Mouse (Mus musculus): ENCODE results near the gene Fank1. TPM values are rescaled to one million over a fixed set of nuclear protein-coding genes. Genes with fewer than 3 reads are reported as not detected.

Fank1 gene
- polyA plus RNA-seq, 1 experiment from 2014 or later: 0.42 TPM

GRCm38 (mm10) chr7:133750666-133751065 is 26.0 kb upstream of the Fank1 start:
- Histone ChIP-seq H3K9ac (ENCODE audit: low read depth, low read length) (no peak overlapping the region), H3K27ac (0 out of 2 replicates have a peak overlapping the region, but pooled peaks have one; percentile 2), H3K36me3 (ENCODE audit: insufficient read depth, low read length) (0 out of 2 replicates have a peak, but pooled peaks cover 3% of the 10 kb centered on the region), H3K4me3 (replicated peaks; ENCODE audit: low read depth, low read length) (no peak overlapping the region), H3K4me1 (replicated peaks; ENCODE audit: insufficient read depth, low read length) (no peaks in the 10 kb centered on the region), H3K9me3 (replicated peaks; ENCODE audit: low read length) (no peaks in the 10 kb centered on the region), H3K27me3 (ENCODE audit: insufficient read depth, low read length) (no peaks in the 10 kb centered on the region), H3K4me2 (ENCODE audit: low read length) (no peak overlapping the region)
- no peak for ATAC-seq (replicated peaks; ENCODE audit: low FRiP score, low read depth)
- 43% methylated on average over 5 of the region's 5 CpGs for WGBS
- DNase-seq (ENCODE audit: low spot score): peak; percentile 31
- no peak for TF ChIP-seq CTCF (IDR thresholded peaks at IDR 0.05; ENCODE audit: low read depth)

DNA sequence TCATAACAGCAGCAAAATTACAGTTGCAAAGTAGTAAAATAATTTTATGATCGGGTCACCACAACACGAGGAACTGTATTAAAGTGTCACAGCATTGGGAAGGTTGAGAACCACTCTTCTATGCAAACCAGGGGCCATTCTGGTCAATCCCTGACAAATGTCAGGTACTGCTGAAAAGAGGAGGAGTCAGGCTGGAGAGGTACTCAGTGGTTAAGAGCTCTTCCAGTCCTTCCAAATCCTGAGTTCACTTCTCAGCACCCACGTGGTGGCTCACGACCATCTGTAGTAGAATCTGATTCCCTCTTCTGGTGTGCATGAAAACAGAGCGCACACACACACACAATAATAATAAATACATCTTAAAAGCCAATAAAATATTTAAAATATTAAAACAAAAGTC is 25.5 kb upstream of the Fank1 start:
- no peak for TF ChIP-seq CTCF (IDR thresholded peaks at IDR 0.05; ENCODE audit: low read depth)
- no peaks in the 10 kb centered on the region for H3K27me3 ChIP-seq (ENCODE audit: insufficient read depth, low read length)
- H3K4me3 ChIP-seq (replicated peaks; ENCODE audit: low read depth, low read length): no peak overlapping the region

DNA sequence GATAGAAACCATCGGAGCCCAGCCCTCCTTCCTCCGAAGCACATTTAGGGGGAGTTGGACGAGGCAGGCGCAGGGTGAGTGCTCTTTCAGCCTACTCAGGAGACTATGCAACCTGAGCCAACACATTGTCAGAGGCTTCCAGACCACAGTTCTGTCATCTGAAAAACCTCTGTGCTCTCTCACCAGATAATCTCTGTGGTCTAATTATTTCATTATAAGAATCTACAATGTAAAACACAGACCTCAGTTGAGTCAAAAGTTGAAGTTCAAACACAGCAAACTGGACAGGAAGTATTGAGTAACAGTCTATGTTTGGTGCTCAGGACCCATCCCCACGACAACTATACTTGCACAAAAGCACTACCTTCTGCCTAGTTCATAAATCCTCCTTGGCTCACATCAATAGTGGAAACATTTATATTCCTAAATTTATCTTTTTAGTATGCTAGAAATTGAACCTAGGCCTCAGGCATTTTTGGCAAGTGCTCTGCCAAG is 18.7 kb upstream of the Fank1 start:
- no peak for DNase-seq (ENCODE audit: low spot score)
- WGBS: 46% methylated on average over 5 of the region's 5 CpGs
- no peaks in the 10 kb centered on the region for H3K27me3 ChIP-seq (ENCODE audit: insufficient read depth, low read length)
- no peak for TF ChIP-seq CTCF (IDR thresholded peaks at IDR 0.05; ENCODE audit: low read depth)
- no peak for ATAC-seq (replicated peaks; ENCODE audit: low FRiP score, low read depth)
- H3K4me1 ChIP-seq (replicated peaks; ENCODE audit: insufficient read depth, low read length): 0 out of 2 replicates have a peak, but pooled peaks cover 4% of the 10 kb centered on the region
- H3K9me3 ChIP-seq (replicated peaks; ENCODE audit: low read length): 0 out of 2 replicates have a peak, but pooled peaks cover 2% of the 10 kb centered on the region
- no peak overlapping the region for H3K9ac ChIP-seq (ENCODE audit: low read depth, low read length)
- H3K4me2 ChIP-seq (ENCODE audit: low read length): no peak overlapping the region
- H3K27ac ChIP-seq: no peak overlapping the region
- H3K36me3 ChIP-seq (ENCODE audit: insufficient read depth, low read length): no peaks in the 10 kb centered on the region
- H3K4me3 ChIP-seq (replicated peaks; ENCODE audit: low read depth, low read length): no peak overlapping the region

More for the DNA sequence above, 25.5 kb upstream of the Fank1 start:
- no peak overlapping the region for H3K9ac ChIP-seq (ENCODE audit: low read depth, low read length)
- 0 out of 2 replicates have a peak, but pooled peaks cover 3% of the 10 kb centered on the region for H3K36me3 ChIP-seq (ENCODE audit: insufficient read depth, low read length)
- DNase-seq (ENCODE audit: low spot score): no peak
- no peak overlapping the region for H3K27ac ChIP-seq
- WGBS: 79% methylated on average over 5 of the region's 5 CpGs
- no peaks in the 10 kb centered on the region for H3K4me1 ChIP-seq (replicated peaks; ENCODE audit: insufficient read depth, low read length)
- no peak overlapping the region for H3K4me2 ChIP-seq (ENCODE audit: low read length)
- ATAC-seq (replicated peaks; ENCODE audit: low FRiP score, low read depth): no peak
- no peaks in the 10 kb centered on the region for H3K9me3 ChIP-seq (replicated peaks; ENCODE audit: low read length)

DNA sequence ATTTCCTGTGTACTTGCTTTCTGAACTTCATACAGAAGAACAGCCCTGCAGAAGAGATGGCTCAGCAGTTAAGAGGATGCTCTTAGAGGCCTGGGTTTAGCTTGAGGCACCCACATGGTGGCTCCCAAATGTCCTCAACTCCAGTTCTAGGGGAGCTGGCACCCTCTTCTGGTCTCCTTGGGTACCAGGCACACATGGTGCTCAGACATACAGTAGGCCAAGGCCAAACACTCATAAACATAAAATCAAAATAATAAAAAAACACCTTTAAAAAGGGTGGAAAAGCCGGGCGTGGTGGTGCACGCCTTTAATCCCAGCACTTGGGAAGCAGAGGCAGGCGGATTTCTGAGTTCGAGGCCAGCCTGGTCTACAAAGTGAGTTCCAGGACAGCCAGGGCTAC is 17.9 kb upstream of the Fank1 start:
- WGBS: 93% methylated on average over 5 of the region's 5 CpGs

DNA sequence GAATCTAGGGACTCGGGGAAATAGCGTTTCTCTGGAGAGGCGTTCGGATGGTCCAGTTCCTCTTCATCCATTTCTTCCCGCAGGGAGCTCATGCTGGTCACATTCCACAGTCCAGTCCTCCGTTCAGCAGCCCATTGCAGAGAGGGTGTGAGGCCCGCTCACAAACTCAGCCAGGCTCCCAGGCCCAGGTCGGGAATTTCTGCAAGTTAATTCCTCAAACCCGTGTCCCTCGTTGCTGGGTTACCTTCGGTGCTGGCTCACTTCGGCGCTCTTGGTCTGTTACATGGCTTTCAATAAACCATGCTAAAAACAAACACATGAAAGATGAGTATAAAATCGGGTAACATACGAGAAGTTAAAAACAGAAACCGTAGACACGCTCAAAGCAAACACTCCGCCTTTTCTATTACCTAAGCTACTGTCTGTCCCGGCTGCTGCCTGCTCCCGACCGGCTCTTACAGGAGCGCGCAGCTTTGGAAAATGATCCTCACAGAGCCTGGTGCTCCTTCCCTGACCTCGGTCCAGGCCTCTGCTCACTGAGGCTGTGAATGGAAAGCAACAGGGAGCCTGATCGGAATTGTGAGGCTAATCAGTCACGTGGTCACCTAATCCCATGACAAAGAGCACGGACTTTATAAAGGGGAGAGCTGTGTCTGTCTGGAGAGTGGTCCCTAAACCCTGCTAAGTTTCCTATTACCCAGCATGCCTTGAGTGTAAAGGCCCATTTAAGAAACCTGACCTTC is 16.9 kb upstream of the Fank1 start:
- H3K27ac ChIP-seq: 0 out of 2 replicates have a peak overlapping the region, but pooled peaks have one; percentile 42
- DNase-seq (ENCODE audit: low spot score) (peak; percentile 53), ATAC-seq (replicated peaks; ENCODE audit: low FRiP score, low read depth) (no peak; the same call in 1 of the 2 replicates)
- TF ChIP-seq CTCF (IDR thresholded peaks at IDR 0.05; ENCODE audit: low read depth): no peak
- 0 out of 2 replicates have a peak, but pooled peaks cover 4% of the 10 kb centered on the region for H3K4me1 ChIP-seq (replicated peaks; ENCODE audit: insufficient read depth, low read length)
- no peak overlapping the region for H3K4me3 ChIP-seq (replicated peaks; ENCODE audit: low read depth, low read length)
- 20% methylated on average over 27 of the region's 27 CpGs for WGBS
- H3K36me3 ChIP-seq (ENCODE audit: insufficient read depth, low read length): no peaks in the 10 kb centered on the region
- peak overlapping the region; percentile 46 for H3K4me2 ChIP-seq (ENCODE audit: low read length)
- no peak overlapping the region for H3K9ac ChIP-seq (ENCODE audit: low read depth, low read length)
- H3K9me3 ChIP-seq (replicated peaks; ENCODE audit: low read length): 0 out of 2 replicates have a peak, but pooled peaks cover 2% of the 10 kb centered on the region
- no peaks in the 10 kb centered on the region for H3K27me3 ChIP-seq (ENCODE audit: insufficient read depth, low read length)

More for the DNA sequence above, 17.9 kb upstream of the Fank1 start:
- no peaks in the 10 kb centered on the region for H3K36me3 ChIP-seq (ENCODE audit: insufficient read depth, low read length)
- DNase-seq (ENCODE audit: low spot score) (no peak), ATAC-seq (replicated peaks; ENCODE audit: low FRiP score, low read depth) (no peak)
- H3K9ac ChIP-seq (ENCODE audit: low read depth, low read length): no peak overlapping the region
- H3K4me2 ChIP-seq (ENCODE audit: low read length): no peak overlapping the region
- 0 out of 2 replicates have a peak, but pooled peaks cover 2% of the 10 kb centered on the region for H3K9me3 ChIP-seq (replicated peaks; ENCODE audit: low read length)
- no peaks in the 10 kb centered on the region for H3K27me3 ChIP-seq (ENCODE audit: insufficient read depth, low read length)
- no peak overlapping the region for H3K4me3 ChIP-seq (replicated peaks; ENCODE audit: low read depth, low read length)
- 0 out of 2 replicates have a peak, but pooled peaks cover 4% of the 10 kb centered on the region for H3K4me1 ChIP-seq (replicated peaks; ENCODE audit: insufficient read depth, low read length)
- H3K27ac ChIP-seq: no peak overlapping the region
- TF ChIP-seq CTCF (IDR thresholded peaks at IDR 0.05; ENCODE audit: low read depth): peak; percentile 16; the same call in 1 of the 2 replicates

DNA sequence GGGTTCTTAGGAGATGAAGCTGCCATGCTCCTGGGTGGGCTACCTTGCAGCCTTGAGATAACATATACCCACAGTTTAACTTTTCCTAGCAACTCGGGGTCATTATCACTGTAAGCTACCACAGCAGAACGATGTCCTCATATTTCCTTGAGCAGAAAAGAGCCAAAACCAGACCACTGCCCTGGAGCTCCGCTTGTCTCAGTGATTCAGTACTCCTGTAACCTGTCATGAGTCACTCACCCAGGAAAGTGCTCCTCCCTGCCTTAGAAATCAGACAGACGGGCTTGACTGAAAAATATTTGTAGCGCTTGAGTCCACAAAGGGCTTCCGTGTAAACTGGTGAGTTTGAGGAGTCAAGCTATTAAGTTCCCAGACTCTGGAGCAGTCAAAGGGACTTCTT is 14.0 kb upstream of the Fank1 start:
- 49% methylated on average over 6 of the region's 6 CpGs for WGBS
- DNase-seq (ENCODE audit: low spot score) (no peak), ATAC-seq (replicated peaks; ENCODE audit: low FRiP score, low read depth) (no peak)
- Histone ChIP-seq H3K4me1 (replicated peaks; ENCODE audit: insufficient read depth, low read length) (0 out of 2 replicates have a peak, but pooled peaks cover 4% of the 10 kb centered on the region), H3K9me3 (replicated peaks; ENCODE audit: low read length) (0 out of 2 replicates have a peak, but pooled peaks cover 2% of the 10 kb centered on the region), H3K36me3 (ENCODE audit: insufficient read depth, low read length) (no peaks in the 10 kb centered on the region), H3K9ac (ENCODE audit: low read depth, low read length) (no peak overlapping the region), H3K27me3 (ENCODE audit: insufficient read depth, low read length) (no peaks in the 10 kb centered on the region), H3K27ac (no peak overlapping the region), H3K4me3 (replicated peaks; ENCODE audit: low read depth, low read length) (no peak overlapping the region), H3K4me2 (ENCODE audit: low read length) (no peak overlapping the region)
- no peak for TF ChIP-seq CTCF (IDR thresholded peaks at IDR 0.05; ENCODE audit: low read depth)

Measured in kidney, postnatal 0 days (tissue).